Mouse (Mus musculus) olfactory bulb, adult 2 months (tissue): ENCODE measurements around the gene Slc39a11. TPM values are rescaled to one million over a fixed set of nuclear protein-coding genes. Genes with fewer than 3 reads are reported as not detected.
"Not testable (repeated sequence)": the region's sequence is repeated elsewhere in the genome, so short reads cannot be mapped to it uniquely, and the experiment has no call there.

Experiments
- H3K27ac ChIP-seq: fragments of 200-500 bp; 2 replicates; pipeline ENCODE4 v1.5.1; 2012; ENCODE audit warnings: low read depth, low read length; ENCODE audit not compliant: insufficient read depth
- H3K4me1 ChIP-seq: fragments of 200-500 bp; 2 replicates; pipeline ENCODE4 v1.6.1; 2012; ENCODE audit warnings: low read length; ENCODE audit not compliant: control insufficient read depth, insufficient read depth
- H3K4me3 ChIP-seq: fragments of 200-500 bp; 2 replicates; pipeline ENCODE4 v1.5.1; 2012; ENCODE audit warnings: mild to moderate bottlenecking, low read depth, low read length, moderate library complexity; ENCODE audit not compliant: insufficient read depth
- CTCF ChIP-seq: fragments of 200-500 bp; IDR thresholded peaks from 2 replicates; pipeline ENCODE4 v1.5.1; 2012; ENCODE audit warnings: low read depth, mild to moderate bottlenecking, low read length, moderate library complexity; ENCODE audit not compliant: insufficient read depth
- POLR2A ChIP-seq: fragments of 200-500 bp; IDR thresholded peaks from 2 replicates; pipeline ENCODE4 v1.6.1; 2012; ENCODE audit warnings: mild to moderate bottlenecking, low read depth, low read length, moderate library complexity; ENCODE audit not compliant: insufficient read depth
- WGBS: fragments of 180-500 bp; shearing (Covaris S2); methylation state at CpG from one replicate; pipeline ENCODE4 v1.1.7; 2018; 5-methylcytosine and 5-hydroxymethylcytosine counted together
- polyA plus RNA-seq: library from polyadenylated mRNA; stranded (reverse); fragments of >200 nt; gene quantifications from 2 replicates; pipeline ENCODE4 v1.2.4, GENCODE M21; 2012; ENCODE audit warnings: low replicate concordance; ENCODE audit not compliant: missing spikeins, insufficient read depth, insufficient read length

Slc39a11 gene
- polyA plus RNA-seq, 1 experiment = not detected

DNA sequence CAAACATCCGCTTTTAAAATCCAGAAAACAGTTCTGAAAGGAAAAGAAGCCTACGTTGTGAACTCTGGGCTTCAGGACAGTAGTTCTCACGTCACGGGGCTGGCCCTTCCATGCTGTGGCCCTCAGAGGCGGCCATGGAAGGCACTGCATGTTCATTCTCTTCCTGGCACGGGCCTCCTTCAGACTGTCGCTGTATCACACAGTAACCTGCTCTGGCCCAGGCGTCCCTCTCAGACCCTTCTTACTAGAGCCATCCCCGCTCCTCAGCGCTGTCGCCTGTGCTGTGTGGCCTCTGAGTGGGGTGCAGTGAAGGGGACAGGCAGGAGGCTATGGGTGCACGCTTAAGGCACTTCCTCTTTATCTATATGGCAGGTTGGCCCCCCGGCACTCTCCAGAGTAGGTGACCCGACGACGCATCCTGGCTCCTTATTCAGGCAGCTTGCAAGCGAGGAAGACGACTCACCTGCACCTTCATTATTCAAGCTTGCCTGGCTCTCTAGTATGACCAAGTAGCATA lies 12.0 kb upstream of the Slc39a11 start:
- no peak overlapping the region for H3K4me3 ChIP-seq
- peaks cover 4% of the 10 kb centered on the region; the same call in 1 of the 2 replicates for H3K4me1 ChIP-seq
- H3K27ac ChIP-seq = no peak overlapping the region
- no peak for TF ChIP-seq POLR2A
- no peak for TF ChIP-seq CTCF
- WGBS = 90% methylated on average over 18 of the region's 18 CpGs

DNA sequence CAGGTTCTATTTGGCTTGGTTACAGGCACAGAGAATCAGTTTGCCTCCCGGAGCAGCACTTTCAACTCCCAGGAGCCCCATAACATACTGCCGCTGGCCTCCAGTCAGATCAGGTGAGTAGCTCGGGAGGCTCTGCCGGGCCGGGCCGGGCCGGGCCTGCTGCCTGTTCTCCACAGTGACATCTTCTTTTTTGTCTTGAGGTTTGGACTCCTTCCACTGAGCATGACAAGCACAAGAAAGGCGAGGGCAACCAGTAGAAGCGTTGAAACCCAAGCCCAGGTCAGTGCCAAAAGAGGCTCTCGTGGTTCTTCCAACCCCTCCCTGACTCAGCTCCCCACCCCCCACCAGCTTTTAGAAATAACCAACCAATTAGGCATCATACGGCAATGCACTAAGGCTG lies 11.1 kb upstream of the Slc39a11 start:
- Histone ChIP-seq H3K27ac (no peak overlapping the region), H3K4me3 (no peak overlapping the region), H3K4me1 (peaks cover 7% of the 10 kb centered on the region; the same call in 1 of the 2 replicates)
- WGBS = 76% methylated on average over 11 of the region's 11 CpGs
- TF ChIP-seq POLR2A (no peak), CTCF (no peak)

DNA sequence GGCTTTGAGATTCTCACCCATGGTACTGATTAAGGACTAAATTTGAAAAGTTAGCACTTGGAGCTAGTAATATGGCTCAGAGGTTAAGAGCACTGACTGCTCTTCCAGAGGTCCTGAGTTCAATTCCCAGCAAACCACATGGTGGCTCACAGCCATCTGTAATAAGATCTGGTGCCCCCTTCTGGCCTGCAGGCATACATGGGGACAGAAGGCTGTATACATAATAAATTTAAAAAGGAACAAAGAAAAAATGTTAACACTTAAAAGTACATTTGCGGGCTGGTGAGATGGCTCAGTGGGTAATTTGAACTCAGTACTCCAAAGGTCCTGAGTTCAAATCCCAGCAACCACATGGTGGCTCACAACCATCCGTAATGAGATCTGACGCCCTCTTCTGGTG lies 10.3 kb upstream of the Slc39a11 start:
- not testable (repeated sequence) for H3K4me1 ChIP-seq, H3K27ac ChIP-seq
- 95% methylated on average over 3 of the region's 3 CpGs for WGBS

DNA sequence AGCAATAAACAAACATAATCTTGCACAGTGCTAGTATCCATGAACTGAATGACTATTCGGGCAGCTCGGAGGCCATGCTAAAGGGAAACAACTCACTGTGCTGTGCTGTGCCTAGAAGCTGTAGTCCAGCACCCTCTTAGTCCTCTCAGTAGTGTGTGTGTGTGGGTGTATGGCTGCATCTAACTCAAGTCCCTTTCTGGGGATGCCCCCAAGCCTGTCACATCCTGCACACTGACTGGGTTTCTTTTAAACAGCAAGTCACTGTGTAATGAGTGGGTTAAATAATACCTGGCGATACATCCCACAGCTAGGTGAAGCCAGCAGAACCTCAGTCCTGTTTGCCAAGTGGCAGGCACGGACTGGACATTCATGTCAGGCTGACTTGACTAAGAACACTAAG lies 8.9 kb upstream of the Slc39a11 start:
- no peak for TF ChIP-seq POLR2A
- no peak for TF ChIP-seq CTCF
- 89% methylated on average over 4 of the region's 4 CpGs for WGBS
- H3K4me1 ChIP-seq = peaks cover 8% of the 10 kb centered on the region; the same call in 1 of the 2 replicates
- H3K27ac ChIP-seq = no peak overlapping the region
- H3K4me3 ChIP-seq = no peak overlapping the region

More for the DNA sequence above, 10.3 kb upstream of the Slc39a11 start:
- not testable (repeated sequence) for H3K4me3 ChIP-seq

DNA sequence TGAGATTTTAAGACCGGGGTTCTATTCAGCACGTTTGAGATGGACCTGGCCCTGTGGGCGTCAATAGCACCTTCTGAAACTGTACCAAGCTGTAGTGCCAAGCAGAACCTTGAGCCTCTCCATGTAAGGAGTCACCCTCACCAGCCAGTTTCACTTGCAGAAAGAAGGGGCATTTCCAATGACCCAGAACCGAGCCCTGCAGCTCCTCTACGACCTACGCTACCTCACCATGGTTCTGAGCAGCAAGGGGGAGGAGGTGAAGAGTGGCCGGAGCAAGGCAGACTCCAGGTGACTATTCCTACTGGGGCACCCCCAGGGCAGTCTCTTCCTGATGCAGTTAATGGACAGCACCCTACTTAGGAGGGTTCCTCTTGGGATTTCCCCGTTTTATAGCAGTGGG lies 8.4 kb upstream of the Slc39a11 start:
- Histone ChIP-seq H3K4me3 (no peak overlapping the region), H3K4me1 (peaks cover 8% of the 10 kb centered on the region; the same call in 1 of the 2 replicates), H3K27ac (no peak overlapping the region)
- WGBS = 87% methylated on average over 8 of the region's 8 CpGs
- no peak for TF ChIP-seq POLR2A
- TF ChIP-seq CTCF = no peak

DNA sequence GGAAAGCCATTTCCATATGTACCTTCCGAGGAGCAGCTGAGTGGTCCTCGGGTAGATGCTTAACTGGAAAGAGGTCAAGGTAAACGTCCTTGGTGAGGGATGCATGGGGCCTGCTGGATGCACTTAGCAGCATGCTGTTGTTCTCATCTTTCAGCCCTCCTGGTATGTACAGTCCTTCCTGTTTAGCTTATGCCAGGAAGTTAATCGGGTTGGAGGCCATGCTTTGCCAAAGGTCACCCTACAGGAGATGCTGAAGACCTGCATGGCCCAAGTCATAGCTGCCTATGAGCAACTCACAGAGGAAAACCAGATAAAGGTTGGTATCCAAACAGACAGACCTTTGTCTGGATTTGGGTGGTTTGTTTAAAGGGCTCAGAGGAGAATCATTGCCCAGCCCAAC lies 7.3 kb upstream of the Slc39a11 start:
- Histone ChIP-seq H3K4me3 (no peak overlapping the region), H3K27ac (no peak overlapping the region), H3K4me1 (peaks cover 8% of the 10 kb centered on the region; the same call in 1 of the 2 replicates)
- 76% methylated on average over 4 of the region's 4 CpGs for WGBS
- TF ChIP-seq POLR2A (no peak), CTCF (no peak)

DNA sequence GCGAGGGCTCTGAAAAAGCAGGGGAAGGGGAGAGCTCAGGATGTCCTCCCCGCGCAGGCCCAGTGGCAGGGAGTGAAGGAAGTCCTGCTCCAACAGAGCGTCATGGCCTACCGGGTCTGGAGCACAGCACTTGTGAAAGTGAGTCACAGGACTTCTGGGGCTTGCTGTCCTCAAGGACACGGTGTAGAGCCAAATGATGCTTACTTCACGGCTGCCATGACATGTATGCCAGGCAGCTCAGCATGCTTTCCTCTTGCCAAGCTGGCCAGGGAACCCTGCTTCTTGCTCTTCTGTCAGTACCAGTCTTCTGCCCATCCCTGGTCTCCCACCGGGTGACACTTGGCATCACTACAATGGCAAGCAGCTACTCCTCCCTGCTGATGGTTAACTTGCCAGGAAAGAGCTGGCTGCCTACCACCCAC lies 6.6 kb upstream of the Slc39a11 start:
- Histone ChIP-seq H3K27ac (no peak overlapping the region), H3K4me3 (no peak overlapping the region), H3K4me1 (peaks cover 8% of the 10 kb centered on the region; the same call in 1 of the 2 replicates)
- TF ChIP-seq CTCF (no peak), POLR2A (no peak)
- 65% methylated on average over 8 of the region's 8 CpGs for WGBS

DNA sequence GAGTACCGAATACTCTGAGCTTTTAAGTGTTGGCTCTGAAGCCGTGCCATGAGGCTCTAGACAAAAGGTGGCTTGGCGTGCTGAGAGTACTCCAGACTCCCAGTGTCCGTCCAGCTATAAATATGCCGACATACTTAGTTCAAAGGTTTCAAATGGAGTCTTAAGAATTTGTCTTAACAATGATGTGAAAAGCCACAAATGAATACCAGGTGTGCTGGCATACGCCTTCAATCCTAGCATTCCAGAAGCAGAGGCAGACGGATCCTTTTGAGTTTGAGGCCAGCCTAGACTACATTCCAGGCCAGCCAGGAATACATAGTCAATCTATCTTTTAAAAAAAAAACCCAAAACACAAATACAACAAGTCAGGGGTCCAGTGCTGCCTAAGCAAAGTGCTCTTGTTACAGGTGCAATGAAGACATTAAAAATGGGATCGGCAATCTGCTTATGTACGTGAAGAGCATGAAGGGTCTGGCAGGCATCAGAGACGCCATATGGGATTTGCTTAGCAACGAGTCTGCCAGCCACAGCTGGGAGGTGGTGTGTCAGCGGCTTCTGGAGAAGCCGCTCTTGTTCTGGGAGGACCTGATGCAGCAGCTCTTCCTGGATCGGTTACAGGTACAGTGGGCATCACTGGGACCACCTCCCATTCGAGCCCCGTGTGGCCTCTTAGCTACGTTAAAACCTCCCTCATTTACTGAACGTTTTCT lies 4.8 kb upstream of the Slc39a11 start:
- Histone ChIP-seq H3K27ac (no peak overlapping the region), H3K4me3 (no peak overlapping the region), H3K4me1 (peaks cover 10% of the 10 kb centered on the region; the same call in 1 of the 2 replicates)
- WGBS = 85% methylated on average over 18 of the region's 18 CpGs
- TF ChIP-seq POLR2A (no peak), CTCF (no peak)

DNA sequence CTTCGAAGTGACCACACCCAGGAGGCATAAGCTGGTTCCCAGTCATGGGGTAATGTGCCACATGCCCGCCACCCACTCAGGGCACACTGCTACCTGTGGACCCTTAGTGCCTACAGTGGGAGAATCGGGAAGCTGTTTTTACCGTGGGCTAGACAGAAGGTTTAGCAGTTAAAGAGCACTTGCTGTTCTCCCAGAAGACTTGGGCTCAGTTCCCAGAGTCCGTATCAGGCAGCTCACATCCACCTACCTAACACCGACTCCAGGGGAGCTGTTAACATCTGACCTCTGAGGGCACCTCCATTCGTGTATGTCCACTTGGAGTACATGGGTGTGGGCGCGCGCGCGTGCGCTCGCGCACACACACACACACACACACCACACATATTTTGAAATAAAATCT lies 4.2 kb upstream of the Slc39a11 start:
- TF ChIP-seq CTCF (no peak), POLR2A (no peak)
- 94% methylated on average over 15 of the region's 15 CpGs for WGBS
- no peak overlapping the region for H3K27ac ChIP-seq
- peaks cover 10% of the 10 kb centered on the region; the same call in 1 of the 2 replicates for H3K4me1 ChIP-seq
- H3K4me3 ChIP-seq = no peak overlapping the region

DNA sequence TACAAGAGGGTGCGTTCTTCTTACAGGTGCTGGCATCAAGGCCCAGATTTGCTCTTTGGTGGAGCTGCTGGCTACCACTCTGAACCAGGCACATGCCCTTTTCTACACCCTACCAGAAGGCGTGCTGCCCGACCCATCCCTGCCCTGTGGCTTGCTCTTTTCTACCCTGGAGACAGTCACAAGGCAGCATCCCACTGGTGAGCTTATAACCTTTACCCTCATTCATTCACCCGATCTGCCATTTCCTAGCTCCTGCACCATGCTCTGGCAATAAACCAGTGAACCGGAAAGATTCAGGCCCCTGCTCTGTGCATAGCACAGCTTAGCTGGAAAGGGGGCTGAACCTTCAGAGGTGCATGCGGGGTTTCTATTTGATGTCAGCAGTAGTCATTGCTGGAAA lies 2.6 kb upstream of the Slc39a11 start:
- Histone ChIP-seq H3K4me1 (peaks cover 20% of the 10 kb centered on the region), H3K4me3 (no peak overlapping the region), H3K27ac (no peak overlapping the region)
- TF ChIP-seq POLR2A = no peak
- TF ChIP-seq CTCF = no peak
- 90% methylated on average over 6 of the region's 6 CpGs for WGBS
